Mouse (Mus musculus) layer of hippocampus, adult 9-10 months (tissue): ENCODE measurements at regions not wholly inside any gene's neighbourhood (a gene's known extent, or its start where the extent isn't known, plus 50 kb on each side); places are given as distances from the start of the nearest gene placed in this dataset.

Experiments
- DNase-seq: peaks from one replicate; pipeline ENCODE4 v3.0.0; 2022; ENCODE audit warnings: low spot score

DNA sequence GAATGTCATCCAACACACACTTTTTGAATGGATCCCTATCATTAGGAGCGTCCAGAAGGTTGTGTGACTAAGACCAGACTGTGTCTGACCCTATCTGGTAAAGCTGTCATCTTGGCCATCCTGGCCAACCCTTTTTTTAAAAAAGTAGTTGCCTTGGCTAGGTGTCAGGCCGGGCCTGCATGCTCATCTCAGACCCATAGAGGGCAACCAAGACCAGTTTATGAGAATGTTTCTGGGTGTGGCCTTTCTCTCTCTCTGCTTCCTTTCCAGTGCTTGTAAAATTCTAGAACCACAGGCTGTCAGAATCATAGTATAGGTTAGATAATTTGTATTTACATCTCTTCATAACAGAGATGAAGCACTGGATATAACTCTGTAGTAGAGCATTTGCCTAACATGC is 62.8 kb upstream of the Las1l start:
- DNase-seq, result peak; percentile 24

- DNase-seq, result no peak
These were observed 63.6 kb upstream of the Las1l start for GRCm38 (mm10) chrX:96020407-96020806.

DNA sequence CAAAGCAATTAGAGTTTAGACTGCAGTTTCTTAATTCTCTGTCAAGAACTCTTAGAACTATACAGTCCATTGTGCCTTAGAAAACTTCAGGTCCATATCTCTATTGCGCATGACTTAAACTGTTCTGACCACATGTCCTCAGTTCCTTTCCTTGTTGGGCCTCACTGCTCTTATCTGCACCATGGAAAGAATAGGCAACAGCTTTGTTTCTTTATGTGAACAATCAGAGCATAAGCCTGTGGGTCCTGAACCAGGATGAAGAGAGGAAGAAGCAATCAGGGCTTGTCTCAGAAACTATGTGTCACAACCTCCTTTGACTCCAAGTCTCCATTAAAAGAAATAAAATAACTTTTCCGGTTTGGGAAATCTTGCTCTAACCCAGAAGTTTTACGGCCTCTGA is 68.6 kb upstream of the Las1l start:
- no peak for DNase-seq

DNA sequence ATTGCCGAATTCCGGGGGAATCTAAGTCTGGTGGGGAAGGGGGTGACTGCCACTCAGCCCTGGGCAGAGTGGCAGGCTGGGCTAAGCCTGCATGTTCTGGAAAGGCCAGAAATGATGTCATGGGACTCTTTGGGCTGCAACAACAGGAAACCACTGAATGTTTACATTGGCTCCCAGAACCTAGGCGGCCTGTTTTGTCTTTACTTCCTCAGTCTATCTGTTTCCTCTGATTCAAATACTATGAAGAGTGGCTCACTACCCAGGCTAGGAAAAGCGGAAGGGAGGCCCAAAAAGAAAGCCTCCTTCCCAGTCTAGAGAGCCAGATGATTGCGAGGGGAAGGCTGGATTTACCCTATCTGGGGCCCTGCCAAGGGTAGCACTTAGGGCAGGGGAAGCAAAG is 69.1 kb upstream of the Las1l start:
- no peak for DNase-seq

DNA sequence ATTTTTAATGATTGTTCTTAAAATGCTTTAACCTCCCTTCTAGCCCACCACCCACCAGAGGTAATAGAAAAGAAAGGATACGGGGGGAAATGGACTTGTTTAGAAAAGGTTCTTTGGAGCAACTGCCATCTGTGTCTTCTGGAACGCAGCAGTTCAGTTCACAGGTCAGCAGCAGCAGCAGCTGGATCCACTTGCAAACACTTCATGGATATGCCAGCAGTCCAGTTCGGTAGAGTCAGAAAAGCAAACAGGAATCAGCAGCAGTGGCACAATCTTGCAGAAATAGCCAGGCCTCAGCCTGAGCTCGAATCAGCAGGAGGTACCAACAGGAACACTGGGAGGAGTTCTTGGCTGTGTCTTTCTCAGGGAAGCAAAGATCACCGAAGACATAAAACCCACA is 64.3 kb upstream of the Msn start:
- DNase-seq, result no peak

GRCm38 (mm10) chrX:96035307-96035706 is 60.5 kb upstream of the Msn start:
- no peak for DNase-seq

- DNase-seq, result no peak
These were observed 53.6 kb upstream of the Msn start for GRCm38 (mm10) chrX:96042193-96042592.
